Mouse (Mus musculus) lung, postnatal 0 days (tissue): ENCODE measurements around the gene Npas3. TPM values are rescaled to one million over a fixed set of nuclear protein-coding genes. Genes with fewer than 3 reads are reported as not detected.

ENCODE experiments used
- ATAC-seq: fragments of 200-750 bp; cut with Nextera tagmentation; 2 replicates; pipeline ENCODE4 v1.8.0; 2017; ENCODE audit warnings: moderate library complexity
- DNase-seq: peaks from one replicate; pipeline ENCODE4 v3.0.0-alpha.2; 2016; ENCODE audit warnings: low spot score
- H3K27ac ChIP-seq: fragments of 300-500 bp; sonication (generic); 2 replicates; pipeline ENCODE4 v1.5.1; 2014; ENCODE audit warnings: antibody characterized with exemption, mild to moderate bottlenecking, low read length, mixed read lengths
- H3K27me3 ChIP-seq: fragments of 300-500 bp; sonication (generic); replicated peaks from 2 replicates; pipeline ENCODE4 v1.6.1; 2014; ENCODE audit warnings: low read length, mixed read lengths; ENCODE audit not compliant: insufficient read depth
- H3K36me3 ChIP-seq: fragments of 300-500 bp; sonication (generic); 2 replicates; pipeline ENCODE4 v1.6.1; 2014; ENCODE audit warnings: low read length, mixed read lengths; ENCODE audit not compliant: insufficient read depth
- H3K4me1 ChIP-seq: fragments of 300-500 bp; sonication (generic); 2 replicates; pipeline ENCODE4 v1.6.1; 2014; ENCODE audit warnings: antibody characterized with exemption, low read depth, low read length, mixed read lengths; ENCODE audit not compliant: insufficient read depth
- H3K4me2 ChIP-seq: fragments of 300-500 bp; sonication (generic); replicated peaks from 2 replicates; pipeline ENCODE4 v1.6.1; 2014; ENCODE audit warnings: low read depth, mild to moderate bottlenecking, low read length, moderate library complexity, mixed read lengths
- H3K4me3 ChIP-seq: fragments of 300-500 bp; sonication (generic); 2 replicates; pipeline ENCODE4 v1.5.1; 2014; ENCODE audit warnings: low read depth, low read length
- H3K9ac ChIP-seq: fragments of 300-500 bp; sonication (generic); replicated peaks from 2 replicates; pipeline ENCODE4 v1.6.1; 2014; ENCODE audit warnings: low read depth, mild to moderate bottlenecking
- H3K9me3 ChIP-seq: fragments of 300-500 bp; sonication (generic); 2 replicates; pipeline ENCODE4 v1.6.1; 2016; ENCODE audit warnings: low read length, mixed read lengths
- CTCF ChIP-seq: IDR thresholded peaks from 2 replicates; pipeline ENCODE4 v1.5.1; 2016; ENCODE audit warnings: antibody characterized with exemption, mild to moderate bottlenecking
- EP300 ChIP-seq: IDR thresholded peaks from 2 replicates; pipeline ENCODE4 v1.6.1; 2016; ENCODE audit warnings: antibody characterized with exemption, mild to moderate bottlenecking, control low read depth
- WGBS: fragments of 180-500 bp; shearing (Covaris S2); extraction: QIAGEN DNeasy Blood & Tissue Kit; methylation state at CpG from one replicate; pipeline ENCODE4 v1.1.7; 2014; 5-methylcytosine and 5-hydroxymethylcytosine counted together
- polyA plus RNA-seq: library from polyadenylated mRNA; unstranded; fragments of >200 nt; fragmentation: Nextera tagmentation; extraction: Ambion mirVana; gene quantifications from 2 replicates; pipeline ENCODE4 v1.2.1, GENCODE M21; 2015

The Npas3 gene
- polyA plus RNA-seq, 1 experiment from 2014 or later = 0.17 TPM

GRCm38 (mm10) chr12:53587249-53587648, 338.8 kb downstream of the Npas3 start:
- 90% methylated on average over 5 of the region's 5 CpGs for WGBS

GRCm38 (mm10) chr12:53587691-53588504, 339.4 kb downstream of the Npas3 start:
- H3K9me3 ChIP-seq = no peaks in the 10 kb centered on the region
- no peaks in the 10 kb centered on the region for H3K27me3 ChIP-seq
- no peaks in the 10 kb centered on the region for H3K36me3 ChIP-seq
- no peak overlapping the region for H3K27ac ChIP-seq
- 71% methylated on average over 19 of the region's 19 CpGs for WGBS
- no peaks in the 10 kb centered on the region for H3K4me1 ChIP-seq
- no peak overlapping the region for H3K4me3 ChIP-seq
- peak; percentile 35 for DNase-seq
- TF ChIP-seq EP300 (no peak), CTCF (no peak)
- H3K4me2 ChIP-seq = no peak overlapping the region
- no peak overlapping the region for H3K9ac ChIP-seq
- peak; percentile 12 for ATAC-seq

More at GRCm38 (mm10) chr12:53587249-53587648, 338.8 kb downstream of the Npas3 start:
- Histone ChIP-seq H3K36me3 (no peaks in the 10 kb centered on the region), H3K9me3 (no peaks in the 10 kb centered on the region), H3K4me3 (no peak overlapping the region), H3K9ac (no peak overlapping the region), H3K27me3 (no peaks in the 10 kb centered on the region), H3K4me1 (no peaks in the 10 kb centered on the region), H3K27ac (no peak overlapping the region), H3K4me2 (no peak overlapping the region)
- ATAC-seq (no peak), DNase-seq (no peak)
- TF ChIP-seq EP300 = no peak
- no peak for TF ChIP-seq CTCF

- 55% methylated on average over 6 of the region's 6 CpGs for whole genome bisulfite sequencing
- H3K9me3 ChIP-seq = no peaks in the 10 kb centered on the region
- no peak overlapping the region for H3K4me3 ChIP-seq
- DNase-seq = no peak
- TF ChIP-seq EP300 (no peak), CTCF (no peak)
- no peak overlapping the region for H3K4me2 ChIP-seq
- H3K9ac ChIP-seq = no peak overlapping the region
- H3K27ac ChIP-seq = no peak overlapping the region
- H3K27me3 ChIP-seq = no peaks in the 10 kb centered on the region
- ATAC-seq = no peak
- no peaks in the 10 kb centered on the region for H3K36me3 ChIP-seq
- no peaks in the 10 kb centered on the region for H3K4me1 ChIP-seq
These were observed 341.0 kb downstream of the Npas3 start for GRCm38 (mm10) chr12:53589446-53589961.

- TF ChIP-seq CTCF (no peak), EP300 (no peak)
- WGBS = 80% methylated on average over 6 of the region's 6 CpGs
- no peak overlapping the region for H3K4me3 ChIP-seq
- H3K9ac ChIP-seq = no peak overlapping the region
- no peaks in the 10 kb centered on the region for H3K27me3 ChIP-seq
- H3K4me2 ChIP-seq = no peak overlapping the region
- no peak overlapping the region for H3K27ac ChIP-seq
- no peaks in the 10 kb centered on the region for H3K36me3 ChIP-seq
- DNase-seq (no peak), ATAC-seq (no peak)
- no peaks in the 10 kb centered on the region for H3K4me1 ChIP-seq
- H3K9me3 ChIP-seq = no peaks in the 10 kb centered on the region
These were observed 357.2 kb downstream of the Npas3 start for GRCm38 (mm10) chr12:53605661-53606060.

- WGBS = 76% methylated on average over 7 of the region's 7 CpGs
- Histone ChIP-seq H3K27me3 (no peaks in the 10 kb centered on the region), H3K9ac (no peak overlapping the region), H3K9me3 (no peaks in the 10 kb centered on the region), H3K4me1 (no peaks in the 10 kb centered on the region), H3K27ac (no peak overlapping the region), H3K36me3 (no peaks in the 10 kb centered on the region), H3K4me3 (no peak overlapping the region), H3K4me2 (no peak overlapping the region)
- DNase-seq (no peak), ATAC-seq (no peak)
- no peak for TF ChIP-seq CTCF
- TF ChIP-seq EP300 = no peak
These were observed 363.6 kb downstream of the Npas3 start for GRCm38 (mm10) chr12:53612120-53612519.

- DNase-seq (no peak), ATAC-seq (no peak)
- Histone ChIP-seq H3K27ac (no peak overlapping the region), H3K9me3 (no peaks in the 10 kb centered on the region), H3K27me3 (no peaks in the 10 kb centered on the region), H3K4me1 (no peaks in the 10 kb centered on the region), H3K36me3 (no peaks in the 10 kb centered on the region), H3K9ac (no peak overlapping the region), H3K4me2 (no peak overlapping the region), H3K4me3 (no peak overlapping the region)
- WGBS = 84% methylated on average over 7 of the region's 7 CpGs
- no peak for TF ChIP-seq CTCF
- TF ChIP-seq EP300 = no peak
These were observed 372.8 kb downstream of the Npas3 start for GRCm38 (mm10) chr12:53621271-53621670.
